Mouse (Mus musculus): ENCODE measurements around the gene Ptrh2.

DNA sequence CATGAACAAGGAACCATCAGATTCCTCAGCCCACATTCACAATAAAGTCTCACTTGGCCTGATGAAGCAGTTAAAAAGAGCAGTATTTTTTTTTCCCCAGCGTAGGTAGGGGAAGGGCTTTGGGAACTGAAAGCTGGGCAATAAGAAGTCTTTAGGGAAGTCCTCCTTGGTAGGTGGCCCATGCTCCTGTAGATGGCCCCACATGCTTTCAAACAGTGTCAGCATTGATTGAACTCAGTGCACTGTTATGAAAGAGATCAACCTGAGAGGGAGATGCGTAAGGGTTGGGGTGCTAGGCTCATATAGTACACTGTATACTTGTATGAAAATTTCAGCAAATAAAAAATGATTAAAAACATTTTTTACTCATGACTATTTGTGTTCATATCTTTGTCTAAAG is 8.2 kb downstream of the Ptrh2 start:
- TF ChIP-seq POLR2A (IDR thresholded peaks at IDR 0.05; ENCODE audit: low read depth, low read length) (no peak), CTCF (IDR thresholded peaks at IDR 0.05; ENCODE audit: extremely low read depth, insufficient read depth, insufficient read length, insufficient replicate concordance) (no peak)
